Mouse (Mus musculus) hindbrain, embryonic 16.5 days (tissue): Measurements from ENCODE around the gene Nrip3. TPM values are rescaled to one million over a fixed set of nuclear protein-coding genes. Genes with fewer than 3 reads are reported as not detected.

Experiments used
- ATAC-seq: fragments of 200-750 bp; cut with Nextera tagmentation; 2 replicates; pipeline ENCODE4 v1.8.0; 2017; ENCODE audit warnings: moderate TSS enrichment, moderate library complexity
- H3K27ac ChIP-seq: fragments of 300-500 bp; sonication (generic); 2 replicates; pipeline ENCODE4 v1.5.1; 2014; ENCODE audit warnings: low read depth, mild to moderate bottlenecking, control low read depth, low read length, moderate library complexity
- H3K27me3 ChIP-seq: fragments of 300-500 bp; sonication (generic); replicated peaks from 2 replicates; pipeline ENCODE4 v1.6.1; 2014; ENCODE audit warnings: low read length; ENCODE audit not compliant: control insufficient read depth, insufficient read depth
- H3K36me3 ChIP-seq: fragments of 300-500 bp; sonication (generic); 2 replicates; pipeline ENCODE4 v1.6.1; 2014; ENCODE audit warnings: mild to moderate bottlenecking, low read length, moderate library complexity, mixed read lengths; ENCODE audit not compliant: control insufficient read depth, insufficient read depth
- H3K4me1 ChIP-seq: fragments of 300-500 bp; sonication (generic); 2 replicates; pipeline ENCODE4 v1.6.1; 2014; ENCODE audit warnings: low read depth, low read length; ENCODE audit not compliant: control insufficient read depth, insufficient read depth
- H3K4me2 ChIP-seq: fragments of 300-500 bp; sonication (generic); 2 replicates; pipeline ENCODE4 v1.6.1; 2014; ENCODE audit warnings: mild to moderate bottlenecking, low read length, control low read depth, moderate library complexity
- H3K4me3 ChIP-seq: fragments of 300-500 bp; sonication (generic); 2 replicates; pipeline ENCODE4 v1.5.1; 2014; ENCODE audit warnings: mild to moderate bottlenecking, low read length, control low read depth, moderate library complexity
- H3K9ac ChIP-seq: fragments of 300-500 bp; sonication (generic); 2 replicates; pipeline ENCODE4 v1.6.1; 2014; ENCODE audit warnings: low read depth, mild to moderate bottlenecking, control low read depth, low read length, moderate library complexity
- H3K9me3 ChIP-seq: fragments of 300-500 bp; sonication (generic); 2 replicates; pipeline ENCODE4 v1.6.1; 2014; ENCODE audit warnings: mild to moderate bottlenecking, low read length, moderate library complexity; ENCODE audit not compliant: control insufficient read depth
- WGBS: fragments of 180-500 bp; shearing (Covaris S2); extraction: QIAGEN DNeasy Blood & Tissue Kit; methylation state at CpG from one replicate; pipeline ENCODE4 v1.1.7; 2014; 5-methylcytosine and 5-hydroxymethylcytosine counted together
- polyA plus RNA-seq: library from polyadenylated mRNA; unstranded; fragments of >200 nt; fragmentation: Nextera tagmentation; extraction: Ambion mirVana; gene quantifications from 2 replicates; pipeline ENCODE4 v1.2.1, GENCODE M21; 2015

Gene Nrip3
- polyA plus RNA-seq, 1 experiment from 2014 or later: 21.6 TPM

DNA sequence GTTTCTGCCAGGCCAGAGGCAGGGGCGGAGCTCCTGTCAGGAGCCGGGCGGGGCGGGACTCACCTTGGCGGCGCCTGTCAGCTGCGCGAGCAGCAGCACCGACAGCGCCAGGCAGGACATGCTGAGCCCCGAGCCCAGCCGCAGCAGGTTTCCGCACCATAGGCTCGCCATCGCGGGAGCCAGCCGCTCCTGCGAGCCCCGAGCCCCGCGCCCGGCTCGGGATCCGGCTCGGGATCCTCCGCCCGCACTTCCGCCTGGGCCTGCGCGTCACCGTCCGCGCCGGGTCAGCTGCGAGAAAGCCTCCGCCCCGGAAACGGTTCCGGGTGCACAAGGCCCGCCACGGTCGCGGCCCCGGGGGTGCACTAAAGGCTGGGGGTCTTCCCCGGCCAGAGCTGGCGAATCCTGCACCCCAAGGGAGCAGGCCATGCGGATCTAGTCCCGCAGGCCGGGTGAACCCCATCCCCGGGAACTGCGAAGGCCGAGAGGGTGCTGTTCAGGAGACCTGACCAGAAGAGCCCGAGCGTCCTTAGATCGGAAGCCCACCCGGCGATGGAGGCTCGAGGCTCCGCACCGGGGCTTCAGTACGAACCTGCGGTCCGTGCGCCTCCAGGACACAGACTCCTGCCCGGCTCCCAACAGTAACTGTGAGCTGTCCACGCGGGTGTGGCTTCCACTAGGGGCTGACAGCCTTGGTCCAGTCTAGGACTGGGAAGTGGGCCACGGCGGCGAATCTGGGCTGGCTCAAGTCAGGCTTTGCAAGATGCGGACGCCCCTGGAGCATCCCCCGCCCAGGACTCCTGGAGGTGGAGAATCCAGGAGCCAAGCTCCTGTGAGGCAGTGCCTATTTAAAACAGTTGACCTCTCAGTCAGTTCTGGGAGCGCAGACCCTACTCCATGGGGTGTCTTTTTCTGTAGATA is 29.6 kb downstream of the Nrip3 start, which contains the start of gene Tmem9b:
Gene Tmem9b, minus strand, starts transcription at position 868 of the 918 bp plus-strand sequence.
- H3K9me3 ChIP-seq: no peaks in the 10 kb centered on the region
- H3K27ac ChIP-seq: peak within 1 kb of the TSS; percentile 87
- peak within 1 kb of the TSS; percentile 68 for H3K4me3 ChIP-seq
- H3K4me2 ChIP-seq: peak within 1 kb of the TSS; percentile 66
- H3K9ac ChIP-seq: peak within 1 kb of the TSS; percentile 95
- H3K27me3 ChIP-seq: no peaks in the 10 kb centered on the region
- peaks cover 5% of the 10 kb centered on the region; the same call in 1 of the 2 replicates for H3K36me3 ChIP-seq
- peaks cover 21% of the 10 kb centered on the region for H3K4me1 ChIP-seq
- ATAC-seq: peak; percentile 95
- 1% methylated on average over 43 of the region's 74 CpGs for WGBS

DNA sequence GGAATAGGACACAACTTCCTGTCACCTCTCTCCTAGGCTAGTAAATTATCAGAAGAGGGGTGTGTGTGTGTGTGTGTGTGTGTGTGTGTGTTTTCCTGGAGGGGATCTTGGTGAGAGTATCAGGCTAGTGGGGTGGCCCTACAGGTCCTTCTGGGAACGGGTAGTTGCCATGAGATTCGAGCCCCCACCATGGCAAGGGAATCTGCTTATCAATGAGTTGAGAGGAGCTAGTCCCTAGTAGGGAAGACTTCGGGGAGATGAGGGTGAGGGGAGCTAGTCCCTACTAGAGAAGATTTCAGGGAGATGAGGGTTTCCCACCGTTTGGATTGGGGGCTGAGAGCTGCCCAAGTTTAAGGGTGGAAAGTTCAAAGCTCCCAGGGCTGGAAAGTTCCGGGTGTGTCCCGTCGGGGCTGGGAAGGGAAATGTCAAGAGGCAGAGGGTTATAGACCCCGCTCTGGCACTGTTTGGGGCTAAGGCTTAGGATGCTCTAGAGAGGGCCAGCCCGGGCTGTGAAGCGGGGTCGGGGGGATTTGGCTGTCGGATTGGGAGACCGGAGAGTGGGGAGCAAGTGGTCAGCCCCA is 30.3 kb downstream of the Nrip3 start:
- 3% methylated on average over 13 of the region's 13 CpGs for WGBS
- peak overlapping the region; percentile 87 for H3K27ac ChIP-seq
- H3K9me3 ChIP-seq: no peaks in the 10 kb centered on the region
- H3K36me3 ChIP-seq: peaks cover 8% of the 10 kb centered on the region; the same call in 1 of the 2 replicates
- peaks cover 21% of the 10 kb centered on the region for H3K4me1 ChIP-seq
- peak overlapping the region; percentile 66 for H3K4me2 ChIP-seq
- H3K4me3 ChIP-seq: peak overlapping the region; percentile 68
- peak; percentile 15 for ATAC-seq
- peak overlapping the region; percentile 95 for H3K9ac ChIP-seq
- no peaks in the 10 kb centered on the region for H3K27me3 ChIP-seq

DNA sequence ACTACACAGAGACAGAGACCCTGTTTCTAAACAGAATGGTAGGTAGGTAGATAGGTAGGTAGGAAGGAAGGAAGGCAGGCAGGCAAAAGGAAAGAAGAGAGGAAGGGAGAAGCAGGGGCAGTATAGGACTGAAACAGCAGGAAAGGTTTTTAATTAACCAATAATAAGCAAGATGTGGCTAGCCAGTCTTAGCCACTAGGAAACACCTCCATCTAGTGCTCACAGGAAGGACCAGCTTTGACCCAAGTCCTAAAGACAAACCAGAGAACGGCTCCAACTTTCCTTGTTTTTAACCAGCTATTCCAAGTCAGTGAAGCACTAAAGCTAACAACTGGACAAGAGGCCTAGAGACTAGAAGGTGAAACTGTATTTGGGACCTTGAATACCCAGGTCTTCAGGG is 34.1 kb downstream of the Nrip3 start:
- peaks cover 18% of the 10 kb centered on the region for H3K36me3 ChIP-seq
- H3K4me1 ChIP-seq: peaks cover 11% of the 10 kb centered on the region
- no peak for ATAC-seq
- H3K9ac ChIP-seq: no peak overlapping the region
- H3K27ac ChIP-seq: no peak overlapping the region
- H3K9me3 ChIP-seq: no peaks in the 10 kb centered on the region
- no peak overlapping the region for H3K4me2 ChIP-seq
- H3K4me3 ChIP-seq: no peak overlapping the region
- 56% methylated on average over 1 of the region's 1 CpGs for WGBS
- no peaks in the 10 kb centered on the region for H3K27me3 ChIP-seq

DNA sequence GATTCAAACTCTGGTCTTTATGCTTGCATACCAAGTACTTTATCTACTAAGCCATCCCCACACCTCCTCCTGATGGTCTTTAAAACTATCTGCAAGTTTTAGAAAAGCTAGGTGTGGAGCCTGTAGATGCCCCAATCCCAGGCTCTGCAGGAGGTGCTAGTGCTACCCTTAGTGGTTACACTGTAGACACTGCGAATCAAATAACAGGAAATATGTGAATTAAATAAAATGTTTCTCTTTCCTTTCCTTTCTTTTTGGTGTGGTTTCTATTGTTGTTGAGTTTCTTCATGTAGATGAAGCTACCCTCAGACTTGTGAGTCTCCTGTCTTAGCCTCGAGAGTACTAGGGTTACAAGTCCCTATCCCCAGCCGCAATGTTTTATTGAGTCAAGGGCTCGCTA is 40.1 kb downstream of the Nrip3 start:
- H3K4me1 ChIP-seq: no peaks in the 10 kb centered on the region
- no peak overlapping the region for H3K9ac ChIP-seq
- no peak overlapping the region for H3K27ac ChIP-seq
- no peaks in the 10 kb centered on the region for H3K9me3 ChIP-seq
- ATAC-seq: no peak
- no peak overlapping the region for H3K4me2 ChIP-seq
- no peaks in the 10 kb centered on the region for H3K27me3 ChIP-seq
- H3K4me3 ChIP-seq: no peak overlapping the region
- WGBS: 87% methylated on average over 4 of the region's 4 CpGs
- peaks cover 23% of the 10 kb centered on the region for H3K36me3 ChIP-seq

DNA sequence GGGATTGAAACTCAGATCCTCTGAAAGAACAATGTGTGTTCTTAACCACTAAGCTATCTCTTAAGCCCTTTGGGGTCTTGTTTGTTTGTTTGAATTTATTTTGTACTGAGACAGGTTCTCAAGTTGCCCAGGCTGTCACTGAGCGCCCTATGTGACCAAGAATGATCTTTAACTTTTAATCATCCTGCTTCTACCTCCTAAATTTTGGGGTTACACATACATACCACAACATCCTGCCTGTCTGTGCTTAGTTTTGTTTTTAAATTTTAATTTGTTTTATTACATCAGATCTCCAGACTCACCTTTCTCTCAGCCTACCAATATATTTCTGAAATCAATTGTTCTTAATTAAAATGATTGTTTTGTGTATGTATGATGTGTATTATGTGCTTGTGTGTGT is 40.8 kb downstream of the Nrip3 start:
- H3K9ac ChIP-seq: no peak overlapping the region
- H3K27me3 ChIP-seq: no peaks in the 10 kb centered on the region
- H3K4me1 ChIP-seq: no peaks in the 10 kb centered on the region
- peaks cover 28% of the 10 kb centered on the region for H3K36me3 ChIP-seq
- H3K4me2 ChIP-seq: no peak overlapping the region
- no peaks in the 10 kb centered on the region for H3K9me3 ChIP-seq
- no peak overlapping the region for H3K27ac ChIP-seq
- H3K4me3 ChIP-seq: no peak overlapping the region
- 93% methylated on average over 1 of the region's 1 CpGs for WGBS
- no peak for ATAC-seq

DNA sequence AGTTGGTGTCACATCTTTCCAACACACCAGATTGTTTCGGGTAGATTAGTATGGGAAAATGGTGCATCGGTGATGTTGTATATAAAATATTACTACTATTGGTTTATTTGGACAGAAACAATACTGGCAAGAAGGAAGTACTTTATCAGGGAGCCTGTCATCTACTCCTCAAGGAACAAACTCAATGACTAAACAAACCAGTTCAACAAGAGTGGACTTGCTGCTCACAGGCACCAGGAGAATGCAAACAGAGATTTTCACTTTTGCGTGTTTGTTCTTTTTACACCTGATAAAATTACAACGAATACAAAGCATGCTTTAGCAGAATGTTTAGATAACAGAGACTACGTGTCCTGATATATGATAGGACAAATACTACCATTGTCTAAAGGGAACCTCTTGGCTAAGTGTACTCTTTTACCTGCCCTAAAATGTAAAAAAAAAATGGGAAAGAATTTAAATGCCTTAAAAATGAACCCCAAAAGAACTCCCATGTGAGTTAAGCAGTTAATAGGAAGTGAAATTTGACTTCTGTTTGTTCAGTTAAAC is 41.9 kb downstream of the Nrip3 start:
- ATAC-seq: no peak
- Histone ChIP-seq H3K4me3 (no peak overlapping the region), H3K27ac (no peak overlapping the region), H3K4me2 (no peak overlapping the region), H3K9me3 (no peaks in the 10 kb centered on the region), H3K4me1 (no peaks in the 10 kb centered on the region), H3K36me3 (peaks cover 32% of the 10 kb centered on the region), H3K27me3 (no peaks in the 10 kb centered on the region), H3K9ac (no peak overlapping the region)
- WGBS: 92% methylated on average over 5 of the region's 5 CpGs

DNA sequence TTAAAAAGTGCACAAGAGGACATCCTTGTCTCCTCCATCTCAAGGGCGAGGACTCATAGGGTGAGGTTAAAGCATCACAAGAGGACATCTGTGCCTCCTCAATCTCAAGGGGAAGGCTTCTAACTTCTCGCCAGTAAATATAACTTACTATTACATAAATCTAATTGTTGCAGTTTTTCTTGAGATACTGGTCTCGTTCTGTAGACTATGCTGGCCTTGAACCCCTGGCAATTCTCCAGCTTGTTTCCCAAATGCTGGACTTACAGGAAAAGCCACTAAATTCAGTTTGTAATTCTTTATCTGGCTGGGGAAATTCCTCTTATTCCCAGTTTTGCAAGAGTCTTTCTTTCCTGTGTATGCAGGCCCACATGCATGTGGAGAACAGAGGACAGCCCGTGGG is 47.0 kb downstream of the Nrip3 start:
- no peak for ATAC-seq
- H3K4me2 ChIP-seq: no peak overlapping the region
- H3K9me3 ChIP-seq: no peaks in the 10 kb centered on the region
- no peak overlapping the region for H3K4me3 ChIP-seq
- no peak overlapping the region for H3K9ac ChIP-seq
- H3K4me1 ChIP-seq: no peaks in the 10 kb centered on the region
- WGBS: 94% methylated on average over 4 of the region's 4 CpGs
- no peak overlapping the region for H3K27ac ChIP-seq
- peaks cover 13% of the 10 kb centered on the region for H3K36me3 ChIP-seq
- no peaks in the 10 kb centered on the region for H3K27me3 ChIP-seq

DNA sequence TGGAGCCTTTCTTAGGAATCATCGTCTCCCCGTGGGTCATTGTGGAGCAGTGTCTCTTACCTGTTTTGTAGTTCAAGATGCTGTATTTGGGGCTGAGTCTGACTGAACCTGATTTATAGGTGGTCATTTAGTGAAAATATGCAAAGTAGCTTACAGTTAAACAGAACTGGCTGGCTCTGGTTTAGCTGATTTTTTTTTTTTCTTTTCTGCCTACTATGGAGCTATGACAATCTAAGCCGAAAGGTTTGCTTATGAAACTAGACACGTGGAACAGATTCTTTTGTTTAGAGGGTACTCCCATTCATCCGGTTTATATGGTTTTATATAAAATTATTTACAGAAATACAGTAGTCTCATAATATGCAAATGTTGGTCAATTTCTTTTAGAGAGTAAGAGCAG is 50.2 kb downstream of the Nrip3 start, which contains the start of gene Ascl3:
Gene Ascl3, minus strand, starts transcription at position 101 of the 400 bp plus-strand sequence.
- no peak within 1 kb of the TSS for H3K4me2 ChIP-seq
- H3K27me3 ChIP-seq: no peaks in the 10 kb centered on the region
- 85% methylated on average over 5 of the region's 5 CpGs for WGBS
- H3K4me1 ChIP-seq: no peaks in the 10 kb centered on the region
- no peak within 1 kb of the TSS for H3K27ac ChIP-seq
- peaks cover 11% of the 10 kb centered on the region for H3K36me3 ChIP-seq
- H3K4me3 ChIP-seq: no peak within 1 kb of the TSS
- no peaks in the 10 kb centered on the region for H3K9me3 ChIP-seq
- ATAC-seq: no peak
- no peak within 1 kb of the TSS for H3K9ac ChIP-seq

DNA sequence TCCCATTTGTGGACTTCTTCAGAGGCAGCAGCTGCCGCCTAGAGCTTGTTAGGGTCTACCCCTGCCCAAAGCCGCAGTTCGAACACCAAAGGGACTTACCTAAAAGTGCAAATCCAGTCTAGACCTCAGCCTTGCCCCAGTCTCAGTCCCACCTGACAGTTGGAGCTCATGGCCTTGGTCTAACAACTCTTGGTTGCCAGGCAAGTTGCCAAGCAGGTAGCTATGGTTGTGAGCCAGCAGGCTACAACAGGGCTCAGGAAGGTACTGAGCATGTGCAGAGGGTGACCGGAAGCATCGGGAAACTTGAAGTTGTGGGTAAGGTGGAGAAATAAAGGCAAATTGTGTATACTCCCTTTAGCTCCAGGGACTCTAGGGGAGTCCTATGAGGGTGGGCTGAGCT is 58.1 kb downstream of the Nrip3 start, which contains the start of gene BC051019:
Gene BC051019, minus strand, starts transcription at position 154 of the 400 bp plus-strand sequence.
- Histone ChIP-seq H3K4me3 (no peak within 1 kb of the TSS), H3K4me1 (no peaks in the 10 kb centered on the region), H3K9ac (no peak within 1 kb of the TSS), H3K9me3 (no peaks in the 10 kb centered on the region), H3K27me3 (no peaks in the 10 kb centered on the region), H3K4me2 (no peak within 1 kb of the TSS), H3K36me3 (no peaks in the 10 kb centered on the region), H3K27ac (no peak within 1 kb of the TSS)
- WGBS: 98% methylated on average over 5 of the region's 5 CpGs
- ATAC-seq: no peak
